Mouse (Mus musculus) testis, postnatal 10 days (tissue): ENCODE results near the gene Ank3.
A peak's percentile ranks its signal among the peaks of the same experiment; 100 is the strongest.

Experiments used
- DNase-seq: peaks from one replicate; pipeline ENCODE4 v3.0.0; 2021; ENCODE audit warnings: low spot score

Ank3 gene

GRCm38 (mm10) chr10:69845749-69846148, 447.2 kb downstream of the Ank3 start:
- no peak for DNase-seq

- no peak for DNase-seq
Measured at GRCm38 (mm10) chr10:69852366-69853091, 454.0 kb downstream of the Ank3 start.

GRCm38 (mm10) chr10:69854587-69855185, 456.1 kb downstream of the Ank3 start:
- DNase-seq = no peak

GRCm38 (mm10) chr10:69858011-69858410, 459.4 kb downstream of the Ank3 start:
- DNase-seq = no peak

- DNase-seq = no peak
Measured at GRCm38 (mm10) chr10:69858897-69859605, 460.5 kb downstream of the Ank3 start.

GRCm38 (mm10) chr10:69859848-69860479, 461.4 kb downstream of the Ank3 start:
- DNase-seq = no peak

- DNase-seq = no peak
Measured at GRCm38 (mm10) chr10:69862829-69863228, 464.3 kb downstream of the Ank3 start.

GRCm38 (mm10) chr10:69870348-69870747, 471.8 kb downstream of the Ank3 start:
- peak; percentile 94 for DNase-seq

GRCm38 (mm10) chr10:69870947-69871346, 472.4 kb downstream of the Ank3 start:
- DNase-seq = peak; percentile 57

- DNase-seq = no peak
Measured at GRCm38 (mm10) chr10:69872182-69872741, 473.7 kb downstream of the Ank3 start.

- no peak for DNase-seq
Measured at GRCm38 (mm10) chr10:69872892-69873291, 474.3 kb downstream of the Ank3 start.

- DNase-seq = no peak
Measured at GRCm38 (mm10) chr10:69874806-69875205, 476.2 kb downstream of the Ank3 start.

- DNase-seq = no peak
Measured at GRCm38 (mm10) chr10:69883935-69884680, 485.5 kb downstream of the Ank3 start.

GRCm38 (mm10) chr10:69888399-69888798, 489.8 kb downstream of the Ank3 start:
- DNase-seq = peak; percentile 60

GRCm38 (mm10) chr10:69889779-69890178, 491.2 kb downstream of the Ank3 start:
- DNase-seq = peak; percentile 67

GRCm38 (mm10) chr10:69890389-69890985, 491.9 kb downstream of the Ank3 start:
- no peak for DNase-seq

GRCm38 (mm10) chr10:69892162-69892561, 493.6 kb downstream of the Ank3 start:
- no peak for DNase-seq

GRCm38 (mm10) chr10:69895606-69896005, 497.0 kb downstream of the Ank3 start:
- no peak for DNase-seq

GRCm38 (mm10) chr10:69897927-69898326, 499.4 kb downstream of the Ank3 start:
- DNase-seq = no peak

- no peak for DNase-seq
Measured at GRCm38 (mm10) chr10:69898821-69899220, 500.2 kb downstream of the Ank3 start.

GRCm38 (mm10) chr10:69899788-69900187, 501.2 kb downstream of the Ank3 start:
- no peak for DNase-seq
